Mouse (Mus musculus): ENCODE data around the gene Zfp969. TPM values are rescaled to one million over a fixed set of nuclear protein-coding genes. Genes with fewer than 3 reads are reported as not detected.
"Not testable (repeated sequence)": the region's sequence is repeated elsewhere in the genome, so short reads cannot be mapped to it uniquely, and the experiment has no call there.

Gene Zfp969
- not detected in 2 replicates for total RNA-seq (2017)

- ATAC-seq (ENCODE audit: extremely low read depth, insufficient number of reproducible peaks, low FRiP score, poor library complexity, severe bottlenecking) = not testable (repeated sequence)
Measured at GRCm38 (mm10) chr2:175703546-175703945, at the start of gene Zfp969. Gene Zfp969 (minus strand): TSS chr2:175703646.

DNA sequence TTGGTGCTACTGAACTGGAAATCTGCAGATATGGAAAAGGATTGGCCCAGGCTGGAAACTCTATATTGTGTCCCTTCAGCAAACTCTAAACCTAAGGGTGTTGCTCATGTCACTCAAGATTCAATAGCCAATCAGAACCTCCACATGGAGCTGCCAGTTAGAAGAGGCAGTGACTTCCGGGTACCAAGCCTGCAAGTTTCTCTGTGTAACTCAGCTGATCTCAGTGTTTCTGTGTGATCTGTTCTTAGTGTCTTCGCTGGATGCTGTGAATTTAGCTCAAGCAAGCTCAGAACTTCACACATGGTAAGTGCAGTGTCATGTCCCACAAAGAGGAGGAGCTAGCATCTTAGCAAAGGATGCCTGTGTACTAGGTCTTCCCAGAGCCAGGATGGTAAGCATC lies 37.8 kb upstream of the Zfp969 start, which contains the start of gene Gm2007:
Gene Gm2007, plus strand, starts transcription at position 301 of the 400 bp plus-strand sequence.
- not testable (repeated sequence) for ATAC-seq (ENCODE audit: extremely low read depth, insufficient number of reproducible peaks, low FRiP score, poor library complexity, severe bottlenecking)

DNA sequence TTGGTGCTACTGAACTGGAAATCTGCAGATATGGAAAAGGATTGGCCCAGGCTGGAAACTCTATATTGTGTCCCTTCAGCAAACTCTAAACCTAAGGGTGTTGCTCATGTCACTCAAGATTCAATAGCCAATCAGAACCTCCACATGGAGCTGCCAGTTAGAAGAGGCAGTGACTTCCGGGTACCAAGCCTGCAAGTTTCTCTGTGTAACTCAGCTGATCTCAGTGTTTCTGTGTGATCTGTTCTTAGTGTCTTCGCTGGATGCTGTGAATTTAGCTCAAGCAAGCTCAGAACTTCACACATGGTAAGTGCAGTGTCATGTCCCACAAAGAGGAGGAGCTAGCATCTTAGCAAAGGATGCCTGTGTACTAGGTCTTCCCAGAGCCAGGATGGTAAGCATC lies 59.8 kb downstream of the Zfp969 start, which contains the start of gene Gm11007:
Gene Gm11007, plus strand, starts transcription at position 301 of the 400 bp plus-strand sequence.
- ATAC-seq (ENCODE audit: extremely low read depth, insufficient number of reproducible peaks, low FRiP score, poor library complexity, severe bottlenecking) = not testable (repeated sequence)

Other genes starting within 250 kb of the Zfp969 start
- 8.6 and 13.1 TPM in 2 replicates for gene Zfp965, start 233.7 kb downstream of the Zfp969 start, total RNA-seq (2017)
- not detected in 2 replicates for gene Gm11007, start 59.7 kb downstream of the Zfp969 start, total RNA-seq (2017)
- gene Gm2007, start 37.9 kb upstream of the Zfp969 start, total RNA-seq (2017) = not detected in 2 replicates
- gene Gm14288, start 97.4 kb upstream of the Zfp969 start, total RNA-seq (2017) = 1.2 TPM in 1 of 2 replicates, not detected in the other
- gene Gm6710, start 165.6 kb upstream of the Zfp969 start, total RNA-seq (2017) = 0.70 and 4.1 TPM in 2 replicates
- gene Zfp966, start 227.5 kb upstream of the Zfp969 start, total RNA-seq (2017) = 14.6 and 15.4 TPM in 2 replicates